Mouse (Mus musculus) testis, adult 2 months (tissue): ENCODE measurements around the gene Hoxb5.

Experiments
- CTCF ChIP-seq: fragments of 200-500 bp; IDR thresholded peaks from 2 replicates; pipeline ENCODE4 v1.5.1; 2012; ENCODE audit warnings: low read depth, mild to moderate bottlenecking, inconsistent platforms, low read length, moderate library complexity; ENCODE audit not compliant: control insufficient read depth, insufficient read depth, insufficient replicate concordance
- POLR2A ChIP-seq: fragments of 200-500 bp; IDR thresholded peaks from 2 replicates; pipeline ENCODE4 v1.6.1; 2012; ENCODE audit warnings: low read depth, mild to moderate bottlenecking, inconsistent platforms, low read length, moderate library complexity; ENCODE audit not compliant: control insufficient read depth

GRCm38 (mm10) chr11:96311520-96312417 is 8.6 kb downstream of the Hoxb5 start:
- no peak for TF ChIP-seq POLR2A
- peak; percentile 35; the same call in 1 of the 2 replicates for TF ChIP-seq CTCF
